Mouse (Mus musculus) CH12.LX (cell line): Measurements from ENCODE around the gene Col23a1. TPM values are rescaled to one million over a fixed set of nuclear protein-coding genes. Genes with fewer than 3 reads are reported as not detected.

ENCODE experiments used
- DNase-seq: peaks from one replicate; pipeline ENCODE4 v3.0.0-alpha.2; 2013; ENCODE audit errors: extremely low read depth
- H3K27ac ChIP-seq: 2 replicates; pipeline ENCODE4 v1.5.1; 2012; ENCODE audit warnings: low read depth, mild to moderate bottlenecking, control low read depth, moderate library complexity; ENCODE audit not compliant: insufficient read depth
- H3K27me3 ChIP-seq: replicated peaks from 2 replicates; pipeline ENCODE3; 2012; ENCODE audit warnings: inconsistent platforms
- H3K36me3 ChIP-seq, 2 experiments: replicated peaks in 1 of 2; 2 replicates each; pipeline versions ENCODE3 to v1.6.1; 2012; ENCODE audit warnings: inconsistent platforms in 1 of 2, low read length in 1 of 2, mild to moderate bottlenecking in 1 of 2, mixed read lengths in 1 of 2, moderate library complexity in 1 of 2; ENCODE audit not compliant: control insufficient read depth in 1 of 2, insufficient read depth in 1 of 2
- H3K4me1 ChIP-seq, 2 experiments: 2 replicates each; pipeline ENCODE4 v1.6.1; 2012; ENCODE audit warnings: inconsistent platforms in 1 of 2, moderate library complexity in 1 of 2; ENCODE audit not compliant: insufficient read depth in 2 of 2, control insufficient read depth in 1 of 2
- H3K4me2 ChIP-seq: 2 replicates; pipeline ENCODE4 v1.6.1; 2012; ENCODE audit warnings: low read depth, mild to moderate bottlenecking, control low read depth; ENCODE audit not compliant: poor library complexity, insufficient read depth, severe bottlenecking
- H3K4me3 ChIP-seq, 3 experiments: fragments of 150-350 bp in 1 of 3; sonication (generic) in 1 of 3; replicated peaks in 1 of 3; 2 replicates each; pipeline versions ENCODE3 to v1.5.1; 2011 to 2012; ENCODE audit warnings: low read depth in 2 of 3, low read length in 2 of 3, mild to moderate bottlenecking in 2 of 3, moderate library complexity in 2 of 3, control low read depth in 1 of 3, improper control_type of control experiment in 1 of 3, inconsistent platforms in 1 of 3, mixed read lengths in 1 of 3; ENCODE audit not compliant: poor library complexity in 1 of 3
- H3K79me2 ChIP-seq: replicated peaks from 2 replicates; pipeline ENCODE4 v1.6.1; 2012; ENCODE audit warnings: mild to moderate bottlenecking, moderate library complexity; ENCODE audit not compliant: control insufficient read depth, poor library complexity, insufficient read depth, severe bottlenecking; ENCODE audit errors: extremely low read depth
- H3K9ac ChIP-seq: 2 replicates; pipeline ENCODE4 v1.6.1; 2012; ENCODE audit warnings: low read depth, mild to moderate bottlenecking, control low read depth, moderate library complexity; ENCODE audit not compliant: insufficient read depth
- H3K9me3 ChIP-seq: replicated peaks from 2 replicates; pipeline ENCODE3; 2012; ENCODE audit warnings: low read length, inconsistent platforms, mixed read lengths
- BHLHE40 ChIP-seq: IDR thresholded peaks from 2 replicates; pipeline ENCODE4 v1.6.1; 2011; ENCODE audit warnings: mild to moderate bottlenecking, low read depth, low read length, improper control_type of control experiment
- CHD1 ChIP-seq: IDR thresholded peaks from 2 replicates; pipeline ENCODE4 v1.6.1; 2012; ENCODE audit warnings: low read depth, low read length, improper control_type of control experiment, inconsistent platforms
- CHD2 ChIP-seq: IDR thresholded peaks from 2 replicates; pipeline ENCODE4 v1.6.1; 2011; ENCODE audit warnings: low read length, improper control_type of control experiment
- CTCF ChIP-seq, 2 experiments: IDR thresholded peaks in 1 of 2; conservative IDR thresholded peaks in 1 of 2; 2 replicates each; pipeline ENCODE4 v1.5.1; 2011 to 2012; ENCODE audit warnings: low read depth in 2 of 2, low read length in 2 of 2, improper control_type of control experiment in 1 of 2, inconsistent platforms in 1 of 2, mild to moderate bottlenecking in 1 of 2, moderate library complexity in 1 of 2
- E2F4 ChIP-seq: IDR thresholded peaks from 2 replicates; pipeline ENCODE4 v1.6.1; 2011; ENCODE audit warnings: low read depth, low read length, improper control_type of control experiment; ENCODE audit not compliant: insufficient replicate concordance
- ELF1 ChIP-seq: IDR thresholded peaks from 2 replicates; pipeline ENCODE4 v1.6.1; 2014; ENCODE audit warnings: low read depth, mild to moderate bottlenecking, inconsistent platforms, low read length, improper control_type of control experiment
- EP300 ChIP-seq: IDR thresholded peaks from 2 replicates; pipeline ENCODE4 v1.6.1; 2011; ENCODE audit warnings: low read length, improper control_type of control experiment
- ETS1 ChIP-seq: conservative IDR thresholded peaks from 2 replicates; pipeline ENCODE4 v1.6.1; 2012; ENCODE audit warnings: low read depth, mild to moderate bottlenecking, inconsistent platforms, low read length, improper control_type of control experiment, moderate library complexity
- GABPA ChIP-seq: IDR thresholded peaks from 2 replicates; pipeline ENCODE4 v1.6.1; 2012; ENCODE audit warnings: low read depth, low read length, improper control_type of control experiment, inconsistent platforms; ENCODE audit not compliant: insufficient replicate concordance
- HCFC1 ChIP-seq: IDR thresholded peaks from 2 replicates; pipeline ENCODE4 v1.6.1; 2012; ENCODE audit warnings: low read depth, mild to moderate bottlenecking, inconsistent platforms, low read length, improper control_type of control experiment
- IRF4 ChIP-seq: IDR thresholded peaks from 2 replicates; pipeline ENCODE4 v1.6.1; 2014; ENCODE audit warnings: low read depth, mild to moderate bottlenecking, inconsistent platforms, low read length, improper control_type of control experiment
- JUN ChIP-seq: IDR thresholded peaks from 2 replicates; pipeline ENCODE4 v1.6.1; 2011; ENCODE audit warnings: low read depth, mild to moderate bottlenecking, low read length, improper control_type of control experiment, moderate library complexity; ENCODE audit not compliant: insufficient read depth
- JUND ChIP-seq: conservative IDR thresholded peaks from 2 replicates; pipeline ENCODE4 v1.6.1; 2011; ENCODE audit warnings: low read depth, low read length, improper control_type of control experiment
- KAT2A ChIP-seq: IDR thresholded peaks from 2 replicates; pipeline ENCODE4 v1.6.1; 2012; ENCODE audit warnings: low read length, improper control_type of control experiment, inconsistent platforms; ENCODE audit not compliant: insufficient replicate concordance
- MAFK ChIP-seq: IDR thresholded peaks from 2 replicates; pipeline ENCODE4 v1.6.1; 2011; ENCODE audit warnings: low read length, improper control_type of control experiment; ENCODE audit not compliant: insufficient replicate concordance
- MAX ChIP-seq: IDR thresholded peaks from 2 replicates; pipeline ENCODE4 v1.6.1; 2011; ENCODE audit warnings: low read length, improper control_type of control experiment
- MAZ ChIP-seq: IDR thresholded peaks from 2 replicates; pipeline ENCODE4 v1.6.1; 2012; ENCODE audit warnings: low read depth, mild to moderate bottlenecking, inconsistent platforms, low read length, improper control_type of control experiment, moderate library complexity
- MEF2A ChIP-seq: IDR thresholded peaks from 2 replicates; pipeline ENCODE4 v1.6.1; 2014; ENCODE audit warnings: low read depth, mild to moderate bottlenecking, inconsistent platforms, low read length, improper control_type of control experiment, borderline replicate concordance
- MXI1 ChIP-seq: IDR thresholded peaks from 2 replicates; pipeline ENCODE4 v1.6.1; 2011; ENCODE audit warnings: mild to moderate bottlenecking, low read depth, low read length, improper control_type of control experiment
- MYC ChIP-seq: IDR thresholded peaks from 2 replicates; pipeline ENCODE4 v1.6.1; 2011; ENCODE audit warnings: low read depth, mild to moderate bottlenecking, improper control_type of control experiment, low read length
- NELFE ChIP-seq: IDR thresholded peaks from 2 replicates; pipeline ENCODE4 v1.6.1; 2011; ENCODE audit warnings: low read depth, low read length, improper control_type of control experiment
- NRF1 ChIP-seq: IDR thresholded peaks from 2 replicates; pipeline ENCODE4 v1.6.1; 2014; ENCODE audit warnings: low read depth, mild to moderate bottlenecking, inconsistent platforms, low read length, improper control_type of control experiment, moderate library complexity
- PAX5 ChIP-seq: IDR thresholded peaks from 2 replicates; pipeline ENCODE4 v1.6.1; 2012; ENCODE audit warnings: low read length, inconsistent platforms, mixed read lengths
- POLR2A ChIP-seq: IDR thresholded peaks from 2 replicates; pipeline ENCODE4 v1.6.1; 2011; ENCODE audit warnings: low read depth, mild to moderate bottlenecking, improper control_type of control experiment, low read length
- POLR2AphosphoS2 ChIP-seq: IDR thresholded peaks from 2 replicates; pipeline ENCODE4 v1.6.1; 2011; ENCODE audit warnings: low read depth, low read length, improper control_type of control experiment
- RAD21 ChIP-seq: IDR thresholded peaks from 2 replicates; pipeline ENCODE4 v1.6.1; 2011; ENCODE audit warnings: low read depth, mild to moderate bottlenecking, low read length, improper control_type of control experiment, moderate library complexity
- RCOR1 ChIP-seq: conservative IDR thresholded peaks from 2 replicates; pipeline ENCODE4 v1.6.1; 2012; ENCODE audit warnings: low read depth, mild to moderate bottlenecking, inconsistent platforms, low read length, improper control_type of control experiment
- SIN3A ChIP-seq: IDR thresholded peaks from 2 replicates; pipeline ENCODE4 v1.6.1; 2012; ENCODE audit warnings: low read length, improper control_type of control experiment, inconsistent platforms
- SMC3 ChIP-seq: IDR thresholded peaks from 2 replicates; pipeline ENCODE4 v1.6.1; 2011; ENCODE audit warnings: low read depth, low read length, improper control_type of control experiment
- TBP ChIP-seq: conservative IDR thresholded peaks from 2 replicates; pipeline ENCODE4 v1.6.1; 2011; ENCODE audit warnings: low read depth, low read length, improper control_type of control experiment
- TCF12 ChIP-seq: IDR thresholded peaks from 2 replicates; pipeline ENCODE4 v1.6.1; 2014; ENCODE audit warnings: low read depth, mild to moderate bottlenecking, inconsistent platforms, low read length, improper control_type of control experiment
- UBTF ChIP-seq: IDR thresholded peaks from 2 replicates; pipeline ENCODE4 v1.6.1; 2012; ENCODE audit warnings: low read depth, mild to moderate bottlenecking, inconsistent platforms, low read length, improper control_type of control experiment, moderate library complexity
- USF1 ChIP-seq: IDR thresholded peaks from 2 replicates; pipeline ENCODE4 v1.6.1; 2014; ENCODE audit warnings: low read depth, mild to moderate bottlenecking, inconsistent platforms, low read length, improper control_type of control experiment
- USF2 ChIP-seq: conservative IDR thresholded peaks from 2 replicates; pipeline ENCODE4 v1.6.1; 2011; ENCODE audit warnings: low read depth, low read length, improper control_type of control experiment
- ZC3H11A ChIP-seq: IDR thresholded peaks from 2 replicates; pipeline ENCODE4 v1.6.1; 2012; ENCODE audit warnings: low read depth, mild to moderate bottlenecking, inconsistent platforms, low read length, improper control_type of control experiment
- ZKSCAN1 ChIP-seq: IDR thresholded peaks from 2 replicates; pipeline ENCODE4 v1.6.1; 2012; ENCODE audit warnings: low read depth, inconsistent platforms, low read length, improper control_type of control experiment, borderline replicate concordance
- ZMIZ1 ChIP-seq: IDR thresholded peaks from 2 replicates; pipeline ENCODE4 v1.6.1; 2012; ENCODE audit warnings: low read depth, mild to moderate bottlenecking, inconsistent platforms, low read length, improper control_type of control experiment
- ZNF384 ChIP-seq: IDR thresholded peaks from 2 replicates; pipeline ENCODE4 v1.6.1; 2012; ENCODE audit warnings: low read depth, low read length, improper control_type of control experiment, inconsistent platforms
- dilution Hi-C: fragments of 300-500 bp; cut with MboI; formaldehyde crosslinking; loops from 2 replicates; pipeline ENCODE4 v1.14.3; 2020; ENCODE audit warnings: low sequenced_read_pairs; ENCODE audit not compliant: extremely low pct_unique_long_range_greater_than_20kb, extremely low pct_ligation_motif_present
- in situ Hi-C: fragments of 300-500 bp; cut with MboI; formaldehyde crosslinking; loops from 3 replicates; pipeline ENCODE4 v1.14.3; 2019; ENCODE audit warnings: low sequenced_read_pairs, low pct_ligation_motif_present, low pct_unique_long_range_greater_than_20kb, mixed read lengths
- polyA plus RNA-seq: library from polyadenylated mRNA; unstranded; fragments of >175 nt; gene quantifications from 2 replicates; pipeline ENCODE4 v1.2.1, GENCODE M21; 2012; ENCODE audit warnings: low read depth; ENCODE audit not compliant: insufficient read length
- total RNA-seq, 2 experiments: library from RNA; depleted of rRNA; stranded (reverse); fragments of 300-350 nt in 1 of 2; fragments of >200 nt in 1 of 2; gene quantifications; 2 replicates each; pipeline ENCODE4 v1.2.3; 2012 to 2014

The Col23a1 gene
- total and polyA plus RNA-seq, 3 experiments, result 0.04 to 0.20 (median 0.08) TPM

DNA sequence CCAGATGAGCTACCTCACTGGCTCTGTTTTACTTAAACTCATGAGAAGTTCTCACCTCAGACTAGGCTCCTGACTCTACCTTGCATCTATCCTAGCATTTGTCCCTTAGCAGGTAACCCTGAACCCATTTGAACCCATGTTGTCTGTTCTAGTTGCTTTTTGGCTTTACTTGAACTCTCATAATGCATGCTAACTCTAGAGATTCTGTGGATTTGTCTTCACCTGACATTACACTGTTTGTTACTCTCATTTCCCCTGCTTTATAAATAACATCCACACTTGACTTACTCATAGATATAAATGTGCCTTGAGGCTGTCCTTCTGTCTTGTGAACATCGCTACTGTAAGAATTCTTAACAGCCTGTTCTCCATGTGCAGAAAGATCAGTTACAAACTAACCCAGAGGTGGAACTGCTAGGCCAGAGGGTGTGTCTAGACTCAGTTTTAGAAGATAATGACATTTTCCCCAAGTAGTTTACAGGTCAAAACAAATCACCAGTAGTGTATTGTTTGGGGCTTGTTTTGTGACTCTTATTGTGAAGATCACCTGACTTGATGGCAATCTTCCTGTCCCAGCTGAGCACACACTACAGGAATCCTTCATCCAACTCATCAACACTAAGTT, 305.9 kb downstream of the Col23a1 start:
- DNase-seq, result no peak
- Histone ChIP-seq H3K4me1 (peaks cover 0 to 22% of the 10 kb centered on the region in 2 experiments; a peak in 1 of 4 replicates), H3K79me2 (peaks cover 9% of the 10 kb centered on the region), H3K27ac (no peak overlapping the region), H3K9ac (no peak overlapping the region), H3K9me3 (no peaks in the 10 kb centered on the region), H3K4me3 (no peak overlapping the region), H3K4me2 (no peak overlapping the region), H3K36me3 (peaks cover 91 to 98% of the 10 kb centered on the region in 2 experiments), H3K27me3 (no peaks in the 10 kb centered on the region)
- TF ChIP-seq CTCF (conservative IDR thresholded peaks at IDR 0.05 in 1 of 2, IDR thresholded peaks at IDR 0.05 in 1 of 2; ENCODE audit: low read depth in 2 of 2, low read length in 2 of 2), result no peak
- TF ChIP-seq MEF2A, result no peak
- TF ChIP-seq JUND, result 0 out of 2 replicates have a peak, but pooled peaks have one; percentile 12
- TF ChIP-seq MYC, result peak; percentile 27; the same call in 1 of the 2 replicates
- TF ChIP-seq TCF12, result no peak
- 0 out of 2 replicates have a peak, but pooled peaks have one; percentile 22 for TF ChIP-seq MAZ
- TF ChIP-seq KAT2A, result no peak
- no peak; the same call in 1 of the 2 replicates for TF ChIP-seq SMC3
- TF ChIP-seq ZC3H11A, result no peak
- TF ChIP-seq IRF4, result no peak
- no peak for TF ChIP-seq GABPA
- TF ChIP-seq MAX, result peak; percentile 59
- TF ChIP-seq USF1, result no peak
- peak; percentile 44; the same call in 1 of the 2 replicates for TF ChIP-seq BHLHE40
- TF ChIP-seq MAFK, result 0 out of 2 replicates have a peak, but pooled peaks have one; percentile 28
- peak; percentile 34; the same call in 1 of the 2 replicates for TF ChIP-seq RCOR1
- TF ChIP-seq POLR2A, result no peak
- no peak for TF ChIP-seq RAD21
- peak; percentile 87; the same call in 1 of the 2 replicates for TF ChIP-seq POLR2AphosphoS2
- peak; percentile 59; the same call in 1 of the 2 replicates for TF ChIP-seq SIN3A
- peak; percentile 77 for TF ChIP-seq ZMIZ1
- no peak for TF ChIP-seq ZKSCAN1
- TF ChIP-seq ELF1, result no peak
- TF ChIP-seq CHD2, result peak; percentile 71
- peak; percentile 78; the same call in 1 of the 2 replicates for TF ChIP-seq CHD1
- TF ChIP-seq PAX5, result no peak
- no peak for TF ChIP-seq JUN
- peak; percentile 45; the same call in 1 of the 2 replicates for TF ChIP-seq NELFE
- no peak for TF ChIP-seq HCFC1
- no peak for TF ChIP-seq TBP
- TF ChIP-seq ETS1, result no peak
- no peak for TF ChIP-seq NRF1
- TF ChIP-seq UBTF, result no peak
- no peak for TF ChIP-seq EP300
- 0 out of 2 replicates have a peak, but pooled peaks have one; percentile 43 for TF ChIP-seq E2F4
- 0 out of 2 replicates have a peak, but pooled peaks have one; percentile 47 for TF ChIP-seq MXI1
- no peak for TF ChIP-seq ZNF384
- TF ChIP-seq USF2, result no peak
- dilution Hi-C loops (no loop called here), in situ Hi-C loops (no loop called here)
